Mouse (Mus musculus) spleen, postnatal 36 days (tissue): ENCODE measurements around the gene Hdac10.

Experiments used
- DNase-seq, 2 experiments: peaks; one replicate each; pipeline ENCODE4 v3.0.0; 2022; ENCODE audit warnings: low spot score in 2 of 2, mixed read lengths in 1 of 2

Gene Hdac10

DNA sequence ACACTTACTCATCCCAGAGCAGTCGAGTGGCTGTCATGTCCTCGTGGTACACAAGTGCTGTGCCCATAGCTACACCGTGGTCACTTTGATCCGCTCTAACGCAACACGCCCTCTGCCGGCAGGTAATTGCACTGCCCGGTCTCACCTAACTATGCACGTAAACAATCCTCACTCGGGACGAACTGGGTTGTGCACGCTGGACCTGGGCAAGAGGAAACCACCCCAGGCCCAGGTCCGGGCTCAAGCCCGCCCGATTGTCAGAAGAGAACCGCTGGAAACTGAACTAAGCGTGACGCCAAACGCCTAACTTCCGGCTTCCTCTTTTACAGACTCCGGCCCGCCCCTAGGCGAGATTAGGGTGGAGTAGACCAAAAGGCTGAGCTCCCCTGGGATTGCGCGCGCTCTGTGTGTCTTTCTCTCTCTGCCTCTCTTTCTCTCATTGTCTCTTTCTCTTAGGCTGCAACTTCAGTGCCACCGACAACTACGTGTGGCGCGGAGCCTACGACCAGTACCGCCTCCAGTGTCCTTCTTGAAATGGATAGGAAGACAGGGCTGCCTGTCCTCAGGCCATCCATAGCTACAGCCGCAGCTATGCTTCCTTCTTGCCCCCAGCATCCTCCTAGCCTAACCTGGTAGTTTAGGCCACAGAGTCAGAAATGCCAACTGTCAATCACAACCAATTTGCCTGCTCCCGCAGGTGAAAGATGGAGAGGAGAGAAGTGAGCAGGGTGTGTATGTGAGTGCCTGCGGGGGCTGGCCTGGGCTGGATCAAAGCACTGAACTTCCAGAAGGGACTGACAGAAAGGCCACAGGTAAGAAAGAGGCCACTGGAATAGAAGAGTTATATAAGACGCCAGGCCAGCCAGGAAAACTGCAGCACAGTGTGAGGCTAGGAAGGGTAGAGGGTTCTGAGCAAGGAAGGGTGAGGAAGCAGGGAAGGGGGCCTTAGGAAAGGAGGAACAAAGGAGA is at the start of gene Hdac10:
Gene Hdac10, minus strand, starts transcription at position 319 of the 969 bp plus-strand sequence.
- DNase-seq: peak; percentile 92 to 93

DNA sequence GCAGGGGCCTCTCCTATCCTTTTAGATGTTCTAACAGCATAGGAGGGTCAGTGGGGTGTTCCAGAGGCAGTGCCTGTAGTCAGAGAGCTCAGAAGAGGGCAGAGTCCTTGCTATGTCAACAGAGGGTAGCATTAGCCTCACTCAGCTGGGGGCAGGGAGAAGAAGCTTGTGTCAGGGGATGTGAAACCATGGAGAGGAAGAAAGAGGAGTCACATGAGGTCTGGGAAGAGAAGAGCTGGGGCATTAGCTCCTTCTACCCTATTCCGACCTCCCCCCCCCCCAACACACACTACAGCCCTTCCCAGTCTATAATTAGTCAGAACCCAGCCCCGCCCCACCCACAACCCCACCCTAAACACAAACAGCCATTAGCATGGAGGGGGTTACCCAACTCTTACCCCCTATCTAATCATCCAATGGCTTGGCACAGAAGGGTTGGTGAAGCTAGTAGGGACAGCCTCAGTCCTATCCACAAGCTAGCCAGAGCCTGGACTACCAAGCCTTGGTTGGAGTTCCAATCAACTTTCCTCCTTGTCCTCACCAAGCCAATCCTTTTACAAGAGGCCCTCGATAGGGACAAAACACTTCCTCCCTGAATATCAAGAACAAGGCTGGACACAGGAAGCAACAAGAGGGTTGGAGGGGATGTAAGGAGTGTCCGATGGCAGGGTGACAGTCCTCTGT is 49.2 kb upstream of the Hdac10 start:
- DNase-seq: peak; percentile 26 to 61

- DNase-seq: peak; percentile 63 to 71
These were observed 48.6 kb upstream of the Hdac10 start for GRCm38 (mm10) chr15:89177121-89177520.

DNA sequence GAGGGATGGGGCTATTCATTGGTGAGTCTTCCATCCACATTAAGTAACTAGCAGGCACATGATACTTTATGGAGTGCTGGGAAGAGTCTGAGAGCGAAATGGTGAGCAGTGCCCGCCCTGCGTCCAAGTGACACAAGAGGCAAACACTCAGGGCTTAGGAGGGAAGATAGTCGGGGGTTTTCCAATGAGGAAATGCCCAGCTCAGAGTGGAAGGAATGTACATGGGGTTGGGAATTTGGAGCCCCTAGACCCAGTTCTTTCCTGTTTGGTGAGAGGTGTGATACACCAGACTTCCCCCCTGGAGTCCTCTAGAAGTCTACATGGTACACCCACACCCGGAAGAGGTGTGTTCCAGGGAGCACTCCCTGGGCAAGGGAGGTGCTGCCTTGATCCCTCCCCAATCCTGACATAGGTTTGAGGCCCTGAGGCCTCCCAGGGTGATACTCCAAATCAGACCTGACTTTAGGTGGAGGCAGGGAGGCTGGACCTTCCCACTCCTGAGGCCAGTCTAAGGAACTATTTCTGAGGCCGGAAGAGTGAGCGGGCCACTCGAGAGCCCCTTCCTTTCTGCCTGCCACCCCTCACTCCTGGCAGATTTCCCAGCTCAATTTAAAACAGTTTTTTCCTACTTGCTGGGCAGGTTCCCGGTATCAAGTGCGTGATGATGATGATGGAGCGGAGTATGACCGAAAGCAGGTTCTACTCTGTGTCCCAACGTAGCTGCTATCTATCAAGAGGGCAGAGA is 47.1 kb upstream of the Hdac10 start:
- no peak for DNase-seq

- no peak for DNase-seq
These were observed 46.4 kb upstream of the Hdac10 start for GRCm38 (mm10) chr15:89174889-89175339.

GRCm38 (mm10) chr15:89173906-89174214 is 45.4 kb upstream of the Hdac10 start:
- DNase-seq: peak; percentile 24 to 38

DNA sequence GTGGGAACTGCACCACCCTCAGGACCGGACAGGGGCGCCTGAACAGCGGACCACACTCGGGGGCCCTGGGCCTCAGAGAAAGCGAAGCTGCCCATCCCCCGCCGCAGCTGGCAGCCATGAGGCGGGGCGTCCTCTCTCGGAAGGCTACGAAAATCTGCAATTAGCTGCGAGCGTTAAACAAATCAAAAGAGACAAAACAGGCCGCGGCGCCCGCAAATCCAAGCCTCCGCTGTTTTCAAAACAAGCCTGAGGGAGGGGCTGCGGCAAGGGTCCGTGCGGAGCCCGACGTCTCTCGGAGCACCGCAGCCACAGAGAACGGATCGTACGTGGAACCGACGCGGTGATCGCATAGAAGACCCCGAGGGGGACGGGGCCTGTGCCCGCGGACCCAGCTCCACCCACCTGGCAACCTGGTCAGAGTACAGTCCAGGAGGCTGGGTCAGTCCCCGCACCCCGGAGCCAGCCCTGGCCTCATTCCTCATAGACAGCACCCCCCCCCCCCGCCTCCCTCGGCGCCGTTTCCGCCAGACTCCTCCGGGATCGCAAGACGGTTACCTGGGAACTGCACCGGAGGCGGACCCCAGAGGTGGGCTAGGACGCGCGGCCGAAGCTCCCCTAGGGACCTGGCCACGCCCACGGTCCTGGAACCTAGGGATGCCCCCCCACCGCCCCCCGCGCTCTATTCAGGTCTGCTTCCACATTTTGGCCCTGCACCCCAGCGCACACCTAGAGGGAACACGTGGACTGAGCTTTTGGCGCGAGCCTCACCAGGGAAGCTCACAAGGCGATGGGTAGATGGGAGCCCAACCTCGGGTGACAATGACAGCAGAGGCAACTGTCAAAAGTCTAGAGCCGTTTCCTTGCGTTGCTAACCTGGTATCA is 44.8 kb upstream of the Hdac10 start:
- DNase-seq: peak in 1 of 2 experiments; percentile 37

DNA sequence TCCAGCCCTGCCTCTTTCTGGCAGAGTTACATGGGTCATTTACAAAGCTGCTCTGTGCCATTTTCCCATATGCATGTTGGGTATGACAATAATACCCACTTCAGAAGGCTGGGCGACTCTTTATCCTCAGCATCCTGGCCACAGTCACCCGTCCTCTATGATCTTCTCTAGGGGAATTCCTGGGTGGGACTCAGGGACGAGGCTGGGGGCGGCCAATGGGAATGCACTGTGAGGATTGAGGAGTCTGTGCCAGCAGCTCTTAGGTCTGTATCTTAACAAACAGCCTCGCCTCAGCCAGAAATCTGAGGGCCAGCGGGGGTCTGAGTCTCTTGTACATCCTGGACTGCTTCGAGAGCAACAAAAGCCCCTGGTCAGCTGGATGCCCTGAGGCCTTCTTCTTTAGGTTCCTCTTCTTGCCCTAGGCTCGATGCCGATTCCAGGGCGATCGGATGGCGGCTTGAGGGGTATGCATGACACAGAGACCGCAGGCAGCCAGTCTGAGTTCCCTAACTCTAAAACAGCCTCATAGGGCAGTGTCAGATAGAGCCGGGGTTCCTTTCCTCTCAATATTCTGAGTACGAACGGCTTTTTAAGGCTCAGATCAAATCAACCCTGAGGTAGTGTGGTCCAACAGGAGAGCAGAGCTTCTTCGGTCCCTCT is 43.9 kb upstream of the Hdac10 start:
- no peak for DNase-seq

DNA sequence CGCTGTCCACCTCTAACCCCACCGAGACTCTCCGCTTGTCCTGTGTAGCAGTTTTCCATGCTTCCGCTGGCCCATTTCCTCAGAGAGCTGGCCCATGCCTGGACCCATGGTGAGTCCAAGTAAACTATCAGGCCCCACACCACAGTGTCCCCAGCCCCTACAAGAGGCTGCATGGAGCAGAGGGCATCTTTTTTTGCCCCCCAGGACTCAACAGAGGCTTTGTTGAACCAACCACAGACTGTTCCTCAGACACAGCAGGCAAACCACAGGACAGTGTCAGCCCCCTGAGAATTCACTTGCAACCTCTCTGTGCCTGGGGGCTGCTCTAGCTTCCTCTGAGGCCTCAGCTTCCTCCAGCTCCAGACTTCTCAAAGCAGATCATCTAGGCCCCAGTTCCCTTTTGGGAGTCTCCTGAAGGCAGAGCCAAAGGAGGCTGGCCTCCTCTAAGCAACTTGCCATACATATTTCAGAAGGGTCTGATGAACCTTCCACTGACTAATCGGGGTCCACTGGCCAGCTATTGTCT is 43.1 kb upstream of the Hdac10 start:
- peak in 1 of 2 experiments; percentile 18 for DNase-seq

- DNase-seq: no peak
These were observed 41.6 kb upstream of the Hdac10 start for GRCm38 (mm10) chr15:89170102-89170501.

DNA sequence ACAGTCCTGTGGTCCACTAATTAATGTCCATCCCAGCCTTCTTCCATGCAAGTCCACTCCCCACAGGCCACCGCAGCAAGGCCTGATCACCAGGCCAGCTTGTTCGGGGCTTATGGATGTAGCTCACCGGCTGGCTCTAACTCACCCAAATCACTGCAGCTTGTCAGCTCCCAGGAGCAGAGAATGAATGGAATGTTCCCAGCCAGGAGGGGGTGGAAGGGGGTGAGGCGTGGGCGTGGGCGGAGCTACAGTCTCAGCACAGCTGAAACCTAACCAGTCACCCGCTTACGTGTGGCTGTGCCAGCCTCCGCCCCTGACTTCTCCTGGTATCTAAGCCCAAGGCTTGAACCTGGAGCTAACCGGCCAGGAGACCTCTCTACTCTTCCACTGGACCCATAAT is 40.9 kb upstream of the Hdac10 start:
- no peak for DNase-seq

- no peak for DNase-seq
These were observed 40.4 kb upstream of the Hdac10 start for GRCm38 (mm10) chr15:89168922-89169321.

- DNase-seq: no peak
These were observed 37.0 kb upstream of the Hdac10 start for GRCm38 (mm10) chr15:89165478-89165877.

DNA sequence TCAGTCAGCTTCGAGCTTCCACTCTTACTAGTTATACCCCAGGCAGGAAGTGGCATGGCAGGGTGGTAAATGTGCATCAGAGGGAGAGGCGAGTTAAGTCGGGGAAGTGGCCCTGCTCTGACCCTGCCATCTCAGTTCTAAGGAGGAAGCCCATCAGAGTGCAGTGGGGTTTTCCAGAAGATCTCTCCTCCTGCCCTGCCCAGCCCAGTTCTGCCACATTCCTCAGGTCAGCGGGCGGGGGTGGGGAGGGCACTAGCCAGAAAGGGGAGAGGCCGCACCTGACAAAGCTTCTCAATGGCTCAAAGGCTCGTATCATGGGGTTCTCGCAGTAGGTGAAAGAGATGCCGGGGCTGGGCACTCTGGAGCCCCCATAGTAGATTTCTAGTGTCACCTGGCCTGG is 32.9 kb upstream of the Hdac10 start:
- no peak for DNase-seq

DNA sequence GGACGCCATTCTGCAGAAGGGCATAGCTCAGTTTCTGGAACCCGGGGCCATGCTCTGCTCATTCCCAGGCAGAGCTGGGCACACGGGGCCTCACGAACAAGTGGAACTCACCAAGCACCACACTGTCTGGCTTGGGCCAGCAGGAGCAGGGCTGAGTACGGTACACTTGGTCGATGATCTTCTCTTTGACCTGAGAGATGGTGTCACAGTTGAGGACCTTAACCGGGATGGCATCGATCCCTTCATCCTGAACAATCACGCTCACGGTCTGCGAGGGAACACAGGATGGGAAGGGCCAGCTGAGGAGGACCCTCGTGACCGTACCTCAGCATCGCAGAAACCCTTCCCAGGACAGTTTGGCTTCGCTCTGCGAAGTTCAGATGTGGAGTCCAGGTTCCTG is 30.0 kb upstream of the Hdac10 start:
- DNase-seq: no peak

GRCm38 (mm10) chr15:89157954-89158353 is 29.5 kb upstream of the Hdac10 start:
- DNase-seq: peak; percentile 71 to 80

- no peak for DNase-seq
These were observed 23.8 kb upstream of the Hdac10 start for GRCm38 (mm10) chr15:89152312-89152711.

- DNase-seq: peak in 1 of 2 experiments; percentile 34
These were observed 21.5 kb upstream of the Hdac10 start for GRCm38 (mm10) chr15:89150041-89150390.

- peak; percentile 60 to 65 for DNase-seq
These were observed 21.0 kb upstream of the Hdac10 start, which contains the start of gene Mapk11 for GRCm38 (mm10) chr15:89149271-89150040. Gene Mapk11, minus strand, starts transcription at chr15:89149628.
